Mouse (Mus musculus) lung, adult 2 months (tissue): ENCODE measurements around the gene Pkd1l2.

Experiments used
- CTCF ChIP-seq: fragments of 200-500 bp; IDR thresholded peaks from 2 replicates; pipeline ENCODE4 v1.5.1; 2011; ENCODE audit warnings: mild to moderate bottlenecking, low read length, control low read depth; ENCODE audit not compliant: insufficient read depth
- POLR2A ChIP-seq: fragments of 200-500 bp; IDR thresholded peaks from 2 replicates; pipeline ENCODE4 v1.6.1; 2011; ENCODE audit warnings: low read depth, mild to moderate bottlenecking, control low read depth, low read length, borderline replicate concordance; ENCODE audit errors: extremely low read depth

- TF ChIP-seq POLR2A (no peak), CTCF (no peak)
These were observed 7.7 kb downstream of the Pkd1l2 start for GRCm38 (mm10) chr8:117074350-117075182.
